Mouse (Mus musculus): ENCODE data around the gene Gm13279. TPM values are rescaled to one million over a fixed set of nuclear protein-coding genes. Genes with fewer than 3 reads are reported as not detected.

Gene Gm13279
- polyA plus RNA-seq, 1 experiment = not detected

Other genes with a start within 250 kb of the Gm13279 start
- gene Ifna15, start 239.2 kb upstream of the Gm13279 start, polyA plus RNA-seq (2012; ENCODE audit: low replicate concordance) = not detected in 2 replicates
- not detected in 2 replicates for gene Ifna14, start 225.6 kb upstream of the Gm13279 start, polyA plus RNA-seq (2012; ENCODE audit: low replicate concordance)
- gene Ifna9, start 205.0 kb upstream of the Gm13279 start, polyA plus RNA-seq (2012; ENCODE audit: low replicate concordance) = not detected in 2 replicates
- not detected in 2 replicates for gene Ifna12, start 194.0 kb upstream of the Gm13279 start, polyA plus RNA-seq (2012; ENCODE audit: low replicate concordance)
- not detected in 2 replicates for gene C87499, start 163.0 kb upstream of the Gm13279 start, polyA plus RNA-seq (2012; ENCODE audit: low replicate concordance)
- gene Ifna13, start 152.9 kb upstream of the Gm13279 start, polyA plus RNA-seq (2012; ENCODE audit: low replicate concordance) = not detected in 2 replicates
- gene Ifna16, start 120.5 kb upstream of the Gm13279 start, polyA plus RNA-seq (2012; ENCODE audit: low replicate concordance) = not detected in 2 replicates
- not detected in 2 replicates for gene Ifna2, start 113.5 kb upstream of the Gm13279 start, polyA plus RNA-seq (2012; ENCODE audit: low replicate concordance)
- not detected in 2 replicates for gene Ifnab, start 106.0 kb upstream of the Gm13279 start, polyA plus RNA-seq (2012; ENCODE audit: low replicate concordance)
- 0.11 and 0.58 TPM in 2 replicates for gene Gm26566, start 75.6 kb upstream of the Gm13279 start, polyA plus RNA-seq (2012; ENCODE audit: low replicate concordance)
- 6.5 and 7.8 TPM in 2 replicates for gene Klhl9, start 74.9 kb upstream of the Gm13279 start, polyA plus RNA-seq (2012; ENCODE audit: low replicate concordance)
- gene Gm13271, start 42.5 kb upstream of the Gm13279 start, polyA plus RNA-seq (2012; ENCODE audit: low replicate concordance) = not detected in 2 replicates
- not detected in 2 replicates for gene Gm13283, start 37.3 kb upstream of the Gm13279 start, polyA plus RNA-seq (2012; ENCODE audit: low replicate concordance)
- not detected in 2 replicates for gene Gm13290, start 23.6 kb upstream of the Gm13279 start, polyA plus RNA-seq (2012; ENCODE audit: low replicate concordance)
- not detected in 2 replicates for gene Gm13289, start 20.5 kb upstream of the Gm13279 start, polyA plus RNA-seq (2012; ENCODE audit: low replicate concordance)
- not detected in 2 replicates for gene Gm13272, start 17.5 kb upstream of the Gm13279 start, polyA plus RNA-seq (2012; ENCODE audit: low replicate concordance)
- gene Ifnz, start 15.3 kb upstream of the Gm13279 start, polyA plus RNA-seq (2012; ENCODE audit: low replicate concordance) = not detected in 2 replicates
- gene Gm13276, start 11.7 kb upstream of the Gm13279 start, polyA plus RNA-seq (2012; ENCODE audit: low replicate concordance) = not detected in 2 replicates
- not detected in 2 replicates for gene Gm13277, start 8.8 kb upstream of the Gm13279 start, polyA plus RNA-seq (2012; ENCODE audit: low replicate concordance)
- gene Gm13278, start 5.8 kb upstream of the Gm13279 start, polyA plus RNA-seq (2012; ENCODE audit: low replicate concordance) = not detected in 2 replicates
- gene Gm13275, start 2.9 kb upstream of the Gm13279 start, polyA plus RNA-seq (2012; ENCODE audit: low replicate concordance) = not detected in 2 replicates
- gene Gm13285, start 2.3 kb downstream of the Gm13279 start, polyA plus RNA-seq (2012; ENCODE audit: low replicate concordance) = not detected in 2 replicates
- gene Gm13287, start 5.9 kb downstream of the Gm13279 start, polyA plus RNA-seq (2012; ENCODE audit: low replicate concordance) = not detected in 2 replicates
- not detected in 2 replicates for gene Gm13288, start 8.1 kb downstream of the Gm13279 start, polyA plus RNA-seq (2012; ENCODE audit: low replicate concordance)
- not detected in 2 replicates for gene Ifna7, start 18.8 kb downstream of the Gm13279 start, polyA plus RNA-seq (2012; ENCODE audit: low replicate concordance)
- not detected in 2 replicates for gene Ifna11, start 22.6 kb downstream of the Gm13279 start, polyA plus RNA-seq (2012; ENCODE audit: low replicate concordance)
- not detected in 2 replicates for gene Ifna6, start 30.0 kb downstream of the Gm13279 start, polyA plus RNA-seq (2012; ENCODE audit: low replicate concordance)
- gene Ifna5, start 38.1 kb downstream of the Gm13279 start, polyA plus RNA-seq (2012; ENCODE audit: low replicate concordance) = not detected in 2 replicates
- gene Ifna4, start 44.5 kb downstream of the Gm13279 start, polyA plus RNA-seq (2012; ENCODE audit: low replicate concordance) = not detected in 2 replicates
- not detected in 2 replicates for gene Ifna1, start 52.7 kb downstream of the Gm13279 start, polyA plus RNA-seq (2012; ENCODE audit: low replicate concordance)
- gene Ifne, start 82.8 kb downstream of the Gm13279 start, polyA plus RNA-seq (2012; ENCODE audit: low replicate concordance) = not detected in 2 replicates